Mouse (Mus musculus) ovary, postnatal 10 days (tissue): ENCODE results near the gene Nyap2.
"Not testable (repeated sequence)": the region's sequence is repeated elsewhere in the genome, so short reads cannot be mapped to it uniquely, and the experiment has no call there.

Experiments used
- DNase-seq: peaks from one replicate; pipeline ENCODE4 v3.0.0; 2022; ENCODE audit warnings: low spot score

Nyap2 gene

DNA sequence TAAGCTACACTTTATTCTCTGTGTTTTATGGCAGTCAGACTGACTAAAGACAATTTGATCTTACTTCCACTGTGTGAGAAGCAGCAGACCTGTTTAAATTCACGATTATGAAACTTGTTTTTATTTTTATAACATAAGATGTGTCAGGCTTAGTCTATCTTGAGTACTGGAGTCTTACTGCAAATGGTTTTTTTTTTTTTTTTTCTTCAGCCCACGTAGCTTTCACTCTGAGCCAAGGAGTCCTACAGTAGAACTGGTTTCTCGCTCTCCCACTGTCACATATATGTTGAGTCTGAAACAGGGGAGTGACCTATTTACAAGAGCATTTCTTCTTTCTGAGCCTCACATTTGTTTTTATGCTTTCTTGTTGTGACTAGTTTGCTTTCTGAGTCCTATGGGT lies 103.9 kb downstream of the Nyap2 start:
- no peak for DNase-seq

DNA sequence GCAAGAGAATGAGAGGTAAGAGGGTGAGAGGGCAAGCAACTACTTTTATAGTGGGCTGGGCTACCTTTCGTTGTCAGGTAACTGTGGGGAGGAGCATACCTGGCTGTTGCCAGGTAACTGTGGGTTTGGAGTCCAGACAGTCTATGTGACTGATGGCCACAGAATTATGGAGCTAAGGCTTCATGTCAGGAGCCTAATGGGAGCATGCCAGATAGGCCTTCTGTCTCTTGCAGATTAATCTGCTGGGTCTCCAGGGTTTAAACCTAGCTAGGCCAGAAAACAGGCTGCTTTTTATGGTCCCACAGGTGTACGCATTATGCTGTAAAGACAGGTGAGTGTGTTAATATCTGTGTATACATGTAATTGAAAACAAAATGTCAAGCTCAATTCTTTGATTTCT lies 132.8 kb downstream of the Nyap2 start:
- DNase-seq: no peak

DNA sequence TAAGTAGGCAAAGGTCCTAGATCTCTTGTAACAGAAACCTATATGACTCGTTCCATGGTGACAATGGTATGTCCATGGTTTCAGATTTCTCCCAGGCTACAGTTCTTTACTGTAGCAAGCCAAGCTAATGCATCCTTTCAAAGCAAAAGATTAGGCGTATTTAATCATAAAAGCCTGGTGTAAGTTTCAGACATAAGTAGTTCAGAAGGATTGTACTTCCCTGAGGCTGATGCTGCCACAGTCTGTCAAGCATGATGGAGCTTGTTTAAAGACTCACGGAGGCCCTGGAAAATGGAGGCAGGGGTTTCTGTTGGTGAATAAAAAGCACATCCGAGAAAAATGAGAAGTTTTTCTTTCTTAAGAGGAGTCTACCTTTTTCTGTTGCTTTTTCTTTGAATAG lies 134.7 kb downstream of the Nyap2 start:
- no peak for DNase-seq

DNA sequence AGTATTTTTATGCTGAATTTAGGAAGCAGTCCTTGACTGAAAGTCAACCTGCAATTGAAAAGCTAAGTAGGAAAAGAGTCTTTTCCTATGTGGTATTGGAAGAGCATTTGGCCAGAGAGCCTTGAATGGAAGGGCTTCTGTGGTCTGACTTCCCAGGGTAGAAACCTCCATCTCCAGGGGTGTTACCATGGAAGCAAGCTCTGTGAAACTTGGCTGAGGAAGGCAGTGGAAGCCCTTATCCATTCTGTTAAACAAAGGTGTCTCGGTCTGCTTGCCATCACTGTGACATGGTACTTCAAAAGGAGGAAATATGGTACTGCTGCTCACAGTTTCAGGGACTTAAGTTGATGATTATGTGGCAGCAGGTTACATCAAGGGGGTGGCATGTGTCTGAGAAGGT lies 143.0 kb downstream of the Nyap2 start:
- no peak for DNase-seq

DNA sequence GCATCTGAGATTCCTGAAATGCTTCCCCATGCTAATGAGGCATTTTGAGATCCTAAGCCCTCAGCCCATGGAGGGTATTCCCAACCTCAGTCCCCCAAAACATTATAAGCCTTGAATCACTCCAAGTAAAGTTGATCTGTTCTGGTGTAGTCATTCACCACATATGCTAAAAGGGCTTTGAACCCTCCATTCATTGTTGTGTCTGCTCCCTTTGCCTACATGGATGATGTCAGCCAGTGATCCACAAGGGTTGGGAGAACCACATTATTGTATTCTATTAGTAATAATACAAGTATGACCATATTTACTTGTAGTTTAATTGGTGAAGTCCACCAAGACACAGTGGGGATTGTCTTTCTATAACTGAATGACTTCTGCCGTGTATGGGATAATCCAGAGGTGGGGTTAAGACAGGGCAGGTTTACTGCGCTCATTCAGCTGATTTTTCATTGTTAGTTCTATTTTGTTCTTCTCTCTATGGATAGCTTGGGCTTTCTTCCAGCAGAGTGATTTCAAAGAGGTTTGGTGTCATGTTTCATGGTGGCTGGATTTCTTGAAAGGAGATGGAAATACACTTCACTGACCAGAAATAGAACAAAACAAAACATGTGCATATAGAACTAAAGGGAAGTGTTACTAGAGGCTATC lies 155.1 kb downstream of the Nyap2 start:
- no peak for DNase-seq

DNA sequence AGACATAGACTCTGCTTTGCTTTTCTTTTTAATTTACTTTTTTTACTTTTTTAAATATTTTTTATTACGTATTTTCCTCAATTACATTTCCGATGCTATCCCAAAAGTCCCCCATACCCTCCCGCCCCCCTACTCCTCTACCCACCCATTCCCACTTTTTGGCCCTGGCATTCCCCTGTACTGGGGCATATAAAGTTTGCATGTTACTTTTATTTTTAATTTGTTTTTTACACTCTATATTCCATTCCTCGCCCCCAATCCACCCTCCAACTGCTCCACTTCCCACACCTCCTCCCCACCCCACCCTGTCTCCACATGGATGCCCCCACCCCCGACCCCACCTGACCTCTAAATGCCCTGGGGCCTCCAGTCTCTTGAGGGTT lies 155.6 kb downstream of the Nyap2 start:
- DNase-seq: not testable (repeated sequence)

DNA sequence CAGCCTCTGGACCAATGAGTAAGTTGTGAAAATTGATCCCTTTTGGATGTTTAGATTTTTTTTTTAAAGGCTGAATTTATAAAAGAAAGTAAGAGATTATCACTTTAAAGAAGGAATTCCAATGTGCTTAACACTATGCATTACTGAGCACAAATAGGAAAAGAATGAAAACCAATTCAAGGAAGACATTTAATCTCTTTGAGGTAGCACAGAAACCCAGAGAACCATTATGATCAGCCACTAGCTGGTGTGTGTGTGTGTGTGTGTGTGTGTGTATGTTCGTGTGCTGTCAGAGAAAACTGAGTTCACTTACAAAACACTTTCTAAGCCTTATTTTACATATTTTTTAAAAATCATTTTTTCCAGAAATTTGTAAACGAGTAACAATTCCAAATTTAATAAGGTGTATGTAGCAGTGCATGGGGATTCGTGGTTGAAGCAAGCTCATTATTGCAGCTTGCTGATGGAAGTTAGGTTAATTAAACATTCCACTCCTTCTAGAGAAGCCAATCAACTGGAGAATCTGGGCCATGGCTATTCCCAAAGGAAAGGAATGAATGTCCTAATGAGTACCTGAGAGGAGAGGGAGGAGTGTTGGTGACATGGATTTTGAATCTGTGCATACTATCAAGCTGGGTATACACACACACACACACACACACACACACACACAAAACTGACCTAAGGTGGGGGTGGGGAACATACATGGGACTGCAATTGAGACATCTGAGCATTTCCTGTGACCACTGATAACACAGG lies 171.9 kb downstream of the Nyap2 start:
- no peak for DNase-seq

DNA sequence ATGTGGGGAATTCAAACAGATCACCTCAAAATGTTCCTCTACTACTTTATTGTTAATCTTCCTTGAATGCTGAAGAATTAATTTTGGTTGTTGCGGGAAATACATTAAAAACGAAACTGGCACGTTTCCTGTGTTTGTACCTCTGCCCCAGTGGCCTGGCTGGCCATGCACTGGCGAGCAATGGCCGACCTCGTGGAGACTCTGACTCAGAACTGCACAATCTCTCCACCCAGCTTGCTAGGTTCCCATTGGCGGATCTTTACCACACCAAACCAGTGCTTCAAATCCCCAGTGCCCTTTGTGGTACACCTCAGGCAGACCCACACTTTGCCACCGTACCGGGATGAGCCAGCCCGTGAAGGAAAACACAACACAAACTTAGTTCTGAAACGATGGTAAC lies 173.3 kb downstream of the Nyap2 start:
- no peak for DNase-seq

DNA sequence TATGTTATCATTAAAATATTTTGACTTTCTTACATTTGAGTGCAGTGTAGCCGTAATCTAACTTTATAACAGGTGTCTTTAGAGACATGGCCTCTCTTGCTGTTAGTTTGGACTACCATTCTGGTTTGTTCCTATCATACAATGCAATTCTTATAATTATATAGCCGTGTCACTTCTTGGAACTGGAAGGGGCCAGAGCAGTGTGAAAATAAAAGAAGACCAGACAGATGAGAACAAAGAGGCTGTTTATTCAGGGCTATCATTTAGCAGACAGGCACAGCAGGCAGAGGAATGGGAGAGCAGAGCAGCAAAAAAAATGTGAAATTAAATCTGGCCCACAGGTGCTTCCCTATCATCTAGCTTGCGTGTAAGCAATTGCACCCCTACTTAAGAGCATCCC lies 189.7 kb downstream of the Nyap2 start:
- no peak for DNase-seq

DNA sequence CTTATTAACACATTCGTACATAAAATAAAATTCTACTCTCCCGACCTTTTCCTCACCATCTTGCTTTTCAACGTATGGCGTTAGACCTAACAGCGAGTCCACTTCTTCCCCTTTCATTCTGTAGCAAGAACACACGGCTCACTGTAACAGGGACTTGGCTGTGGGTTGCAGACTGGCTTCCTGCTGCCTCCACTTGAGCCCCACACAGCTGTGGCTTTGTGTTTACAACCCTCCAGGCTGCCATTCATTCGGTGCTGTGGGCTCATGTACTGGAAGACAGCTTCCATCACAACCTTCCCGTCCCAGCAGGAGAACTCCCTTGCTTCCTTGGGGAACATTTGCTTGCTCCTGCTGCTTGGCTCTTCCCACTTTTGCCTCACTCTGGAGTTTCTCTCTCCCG lies 204.2 kb downstream of the Nyap2 start:
- DNase-seq: no peak

DNA sequence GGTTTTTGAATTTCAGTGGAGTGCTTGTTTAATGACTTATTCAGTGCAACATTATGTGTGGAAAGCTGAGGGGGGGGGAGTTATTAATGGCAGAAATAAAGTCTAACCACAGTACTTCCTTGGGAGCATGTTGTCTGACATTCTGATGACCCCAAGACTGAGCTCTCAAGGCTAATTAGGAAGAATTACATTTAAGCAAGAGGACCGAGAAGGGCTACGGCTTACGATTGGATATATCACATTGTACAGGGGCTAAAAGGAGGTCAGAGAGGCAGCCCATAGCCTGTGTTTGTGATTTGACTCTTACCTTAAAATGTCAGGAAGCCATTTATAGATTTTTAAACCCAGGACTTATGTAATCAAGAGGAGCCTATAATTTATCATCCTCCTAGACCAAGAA lies 208.9 kb downstream of the Nyap2 start:
- DNase-seq: no peak

DNA sequence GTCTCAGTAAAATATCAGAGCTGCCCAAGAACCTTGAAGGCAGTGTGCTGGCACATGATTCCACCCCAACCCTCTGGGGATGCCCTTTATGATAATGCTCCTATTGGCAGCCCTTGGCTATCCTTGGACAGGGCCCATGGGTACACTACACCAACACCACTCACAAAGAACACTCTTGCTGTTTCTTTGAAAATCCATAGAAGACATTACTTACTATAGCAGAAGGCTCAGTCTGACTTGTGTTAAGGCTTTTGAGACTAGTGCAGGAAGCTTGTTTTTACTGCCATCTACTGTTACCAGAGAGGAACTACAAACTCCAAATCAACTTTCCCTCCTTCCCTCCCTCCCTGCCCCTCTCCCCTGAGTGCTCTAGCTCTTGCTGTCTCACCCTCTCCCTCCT lies 210.3 kb downstream of the Nyap2 start:
- DNase-seq: no peak

DNA sequence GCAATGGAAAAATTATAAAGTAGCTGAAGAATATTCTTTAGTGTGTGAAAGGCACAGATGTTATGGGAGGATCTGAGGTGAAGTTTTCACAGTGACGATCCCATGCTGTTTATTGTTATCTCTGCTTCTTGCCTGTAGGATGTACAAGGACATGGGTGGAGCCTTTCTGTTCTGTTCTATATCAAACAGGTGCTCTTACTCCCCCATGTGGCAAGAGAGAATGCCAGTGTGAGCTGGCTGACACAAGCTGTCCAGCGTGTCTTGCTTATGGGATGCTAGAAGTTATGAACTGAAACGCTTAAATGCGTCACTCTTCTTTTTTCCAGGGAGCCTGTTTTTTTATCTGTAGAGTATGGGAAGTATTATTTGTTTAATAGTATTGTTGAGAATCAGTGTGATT lies 224.0 kb downstream of the Nyap2 start:
- DNase-seq: no peak

DNA sequence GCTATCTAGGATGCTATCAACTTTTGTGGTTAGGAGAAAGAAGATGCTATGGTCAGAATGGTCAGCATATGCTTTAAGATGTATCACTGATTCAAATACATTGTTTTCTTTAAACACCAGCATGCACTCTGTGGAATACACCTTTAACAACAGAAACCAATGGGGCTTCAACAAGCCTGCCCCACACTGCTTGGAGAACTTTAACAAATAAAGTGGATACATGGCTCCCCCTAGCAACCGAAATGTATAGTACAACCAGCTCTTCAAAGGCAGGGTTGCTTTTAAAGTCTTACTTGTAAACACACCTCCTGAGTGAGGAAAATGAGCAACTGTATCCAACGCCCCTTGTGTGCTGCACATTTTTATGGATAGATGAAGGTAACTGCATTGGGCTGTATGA lies 224.9 kb downstream of the Nyap2 start:
- no peak for DNase-seq

DNA sequence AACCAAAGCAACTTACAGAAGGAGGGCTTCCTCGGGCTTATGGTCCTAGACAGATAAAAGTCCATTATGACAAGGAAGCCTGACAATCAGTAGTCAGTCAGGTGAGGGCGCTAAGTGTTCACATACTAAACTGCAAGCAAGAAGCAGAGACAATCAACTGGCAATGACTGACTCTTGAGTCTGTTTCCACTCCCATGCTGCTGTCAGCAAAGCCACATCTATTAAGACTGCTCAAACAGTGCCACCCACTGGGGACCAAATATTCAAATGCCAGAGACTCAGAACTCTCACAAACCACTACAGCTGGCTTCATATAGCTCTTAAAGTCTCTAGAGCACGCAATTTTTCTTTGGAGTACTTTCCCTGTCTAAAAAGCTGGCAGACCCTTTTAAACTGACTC lies 226.6 kb downstream of the Nyap2 start:
- DNase-seq: no peak

DNA sequence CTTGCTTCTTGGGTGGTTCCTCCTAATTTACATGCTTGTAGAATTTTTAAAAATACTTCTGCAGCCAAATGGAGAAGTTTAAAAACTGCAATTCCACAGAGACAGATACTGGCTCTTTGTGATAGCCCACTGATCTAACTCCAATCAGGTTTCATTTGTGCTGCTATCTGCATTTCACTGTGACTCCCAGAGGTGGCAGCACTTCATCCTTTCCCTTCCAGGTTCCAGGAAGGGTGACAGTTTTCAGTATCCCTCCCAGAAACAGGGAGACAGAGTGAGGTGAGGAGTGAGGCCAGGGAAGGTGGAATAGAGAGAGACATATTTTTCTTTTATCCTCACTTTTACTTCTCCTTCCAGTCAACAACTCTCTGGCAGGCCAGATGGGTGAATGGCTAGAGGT lies 230.7 kb downstream of the Nyap2 start:
- DNase-seq: no peak

DNA sequence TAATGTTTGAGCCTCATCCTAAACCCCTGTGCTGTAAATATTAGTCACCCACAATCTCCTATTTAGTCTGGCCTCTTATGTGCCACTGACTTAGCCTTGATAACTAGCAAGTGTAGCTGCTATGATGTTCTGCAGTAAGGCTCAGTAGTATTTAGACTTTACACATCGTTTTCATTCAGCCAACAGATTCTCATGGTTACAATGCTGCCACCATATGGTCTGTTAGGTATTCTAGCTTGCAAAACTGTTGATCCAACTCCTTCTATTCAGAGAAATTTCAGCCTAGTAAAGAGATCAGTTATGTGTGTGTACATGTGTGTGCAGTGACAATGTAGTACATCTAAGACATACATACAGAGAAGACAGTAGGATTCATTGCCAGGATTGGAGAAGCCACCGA lies 231.2 kb downstream of the Nyap2 start:
- DNase-seq: no peak

DNA sequence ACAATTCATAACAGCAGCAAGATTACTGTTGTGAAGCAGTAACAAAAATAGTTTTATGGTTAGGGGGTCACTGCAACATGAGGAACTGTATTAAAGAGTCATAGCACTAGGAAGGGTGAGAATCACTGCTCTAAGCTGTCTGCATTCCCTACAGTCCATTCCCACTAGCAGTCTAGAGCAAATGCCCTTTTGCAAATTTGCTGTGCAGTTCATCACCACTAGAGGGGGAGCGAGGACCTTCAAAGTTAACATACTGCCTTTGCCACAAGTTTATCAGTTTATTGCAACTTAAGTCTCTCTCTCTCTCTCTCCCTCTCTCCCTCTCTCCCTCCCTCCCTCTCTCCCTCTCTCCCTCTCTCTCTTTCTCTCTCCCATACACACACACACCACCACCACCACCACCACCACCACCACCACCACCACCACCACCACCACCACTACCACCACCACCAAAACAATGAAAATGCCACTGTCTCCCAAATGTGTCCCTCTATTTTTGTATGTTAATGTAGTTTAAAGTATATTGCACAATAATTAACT lies 233.4 kb downstream of the Nyap2 start:
- peak; percentile 10 for DNase-seq

DNA sequence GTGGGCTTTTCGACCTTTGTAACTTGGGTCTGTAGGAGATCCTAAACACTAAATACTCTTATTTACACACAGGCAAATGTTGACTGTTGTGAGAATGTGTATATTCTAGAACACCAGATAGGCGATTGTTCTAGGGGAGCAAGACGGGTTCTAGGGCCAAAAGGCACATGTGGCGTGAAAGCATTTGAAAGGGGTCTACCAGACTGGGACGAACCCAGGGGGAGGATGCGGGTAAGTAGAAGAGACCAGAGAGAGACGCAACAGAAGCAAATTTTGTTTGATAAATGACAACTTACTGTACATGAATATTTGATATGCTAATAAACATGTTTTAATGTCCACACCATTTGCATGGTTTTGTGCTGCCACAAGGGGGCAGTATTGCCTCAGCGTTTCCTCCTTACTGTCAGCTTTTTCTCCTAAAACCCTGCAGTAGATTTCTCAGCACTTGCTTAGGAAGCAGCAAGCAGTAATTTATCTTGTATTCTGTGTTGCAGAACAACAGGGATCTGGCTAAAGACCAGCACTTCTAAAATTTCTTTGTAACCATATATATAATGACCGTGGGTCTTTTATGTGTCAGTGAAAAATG lies 239.7 kb downstream of the Nyap2 start:
- peak; percentile 58 for DNase-seq

DNA sequence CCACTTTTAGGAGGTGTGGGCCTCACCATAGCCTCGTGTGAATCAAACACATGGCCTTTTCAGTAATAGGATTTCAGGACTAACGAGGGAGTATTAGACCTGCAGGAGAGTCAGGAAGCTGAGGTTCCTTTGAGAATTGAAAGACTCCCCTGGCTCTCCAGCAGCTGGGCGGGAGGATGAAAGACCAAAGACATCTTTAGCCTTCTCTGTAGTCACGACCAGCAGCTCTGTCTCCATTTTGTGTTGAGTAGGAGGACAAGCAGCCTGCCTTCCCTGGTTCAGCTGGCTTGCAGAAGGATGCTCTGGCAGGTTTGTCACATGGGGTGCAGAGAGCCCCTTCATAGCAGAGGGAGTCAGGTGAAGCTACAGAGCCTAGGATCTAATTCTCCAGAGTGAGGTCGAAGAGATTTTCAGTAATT lies 240.3 kb downstream of the Nyap2 start:
- DNase-seq: no peak

DNA sequence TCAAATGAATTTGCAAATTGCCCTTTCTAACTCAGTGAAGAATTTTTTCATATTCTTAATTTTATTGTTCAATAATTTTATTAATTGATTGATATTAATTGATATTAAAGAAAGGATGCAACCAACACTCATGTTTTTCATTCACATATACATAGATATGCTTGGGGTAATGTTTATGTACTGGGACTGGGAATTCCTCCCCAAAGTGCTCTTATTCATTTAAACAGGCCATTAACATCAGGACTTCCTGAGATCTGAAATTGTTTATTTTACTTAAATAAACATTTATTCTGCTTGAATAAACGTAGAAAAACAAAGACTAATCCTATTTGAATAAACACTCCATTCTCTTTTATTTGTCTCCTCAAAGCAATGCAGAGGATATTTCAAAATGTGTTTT lies 311.0 kb downstream of the Nyap2 start:
- DNase-seq: no peak
